Mouse (Mus musculus): Measurements from ENCODE around the gene Katnal1. TPM values are rescaled to one million over a fixed set of nuclear protein-coding genes. Genes with fewer than 3 reads are reported as not detected.

The Katnal1 gene
- total and polyA plus RNA-seq, 3 experiments, result 12.8 to 14.8 TPM; not detected in 1

DNA sequence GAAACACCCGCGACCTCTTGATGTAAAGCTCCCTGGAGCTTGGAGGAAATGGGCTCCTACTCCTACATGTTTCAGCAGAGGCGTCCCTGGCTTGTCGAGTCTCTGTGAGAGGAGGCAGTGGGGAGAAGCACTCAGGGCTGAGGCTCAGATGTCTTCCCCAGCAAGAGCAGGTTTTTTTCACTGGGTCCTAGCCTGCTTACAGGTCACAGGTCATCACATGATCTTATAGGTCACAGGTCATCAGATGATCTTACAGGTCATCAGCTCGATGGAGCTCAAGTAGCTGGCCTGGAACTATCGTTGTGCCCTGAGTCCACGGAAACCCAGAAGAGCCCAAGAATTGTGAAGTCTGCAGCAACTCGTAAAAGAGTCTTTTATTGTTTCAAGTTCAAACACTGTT is 4.6 kb upstream of the Katnal1 start:
- Histone ChIP-seq H3K4me1 (ENCODE audit: control insufficient read depth in 1 of 2, insufficient read depth in 2 of 2, low read length in 2 of 2) (peaks cover 17 to 23% of the 10 kb centered on the region in 2 experiments), H3K79me2 (ENCODE audit: control insufficient read depth, insufficient read depth, low read length, poor library complexity) (peaks cover 4% of the 10 kb centered on the region; the same call in 1 of the 2 replicates), H3K27me3 (ENCODE audit: control insufficient read depth in 1 of 2, insufficient read depth in 2 of 2, low read length in 2 of 2) (no peaks in the 10 kb centered on the region), H3K36me3 (ENCODE audit: control insufficient read depth in 1 of 2, insufficient read depth in 2 of 2, low read length in 2 of 2) (peaks cover 0 to 18% of the 10 kb centered on the region in 2 experiments; a peak in 2 of 4 replicates), H3K9ac (ENCODE audit: control insufficient read depth, low read depth, low read length, poor library complexity, severe bottlenecking) (peak overlapping the region; percentile 74), H3K4me3 (ENCODE audit: control insufficient read depth in 1 of 2, insufficient read depth in 1 of 2, low read depth in 2 of 2, low read length in 2 of 2) (peak overlapping the region; percentile 52 to 65), H3K9me3 (replicated peaks; ENCODE audit: insufficient read depth, low read length) (no peaks in the 10 kb centered on the region), H3K27ac (ENCODE audit: control insufficient read depth, low read depth, low read length) (peak overlapping the region; percentile 96)
- peak; percentile 61 for DNase-seq (ENCODE audit: low read depth, low spot score)
- TF ChIP-seq NELFE (IDR thresholded peaks at IDR 0.05; ENCODE audit: low read depth, low read length), result peak; percentile 35
- TF ChIP-seq MYB (IDR thresholded peaks at IDR 0.05; ENCODE audit: low read depth, low read length), result no peak
- no peak for TF ChIP-seq POLR2A (IDR thresholded peaks at IDR 0.05; ENCODE audit: control insufficient read depth in 1 of 2, insufficient read depth in 1 of 2, low read depth in 1 of 2, low read length in 2 of 2, poor library complexity in 1 of 2)
- no peak for TF ChIP-seq SMC3 (IDR thresholded peaks at IDR 0.05; ENCODE audit: low read depth, low read length)
- TF ChIP-seq MAX (IDR thresholded peaks at IDR 0.05; ENCODE audit: low read length), result no peak
- no peak for TF ChIP-seq BHLHE40 (IDR thresholded peaks at IDR 0.05; ENCODE audit: borderline replicate concordance, low read depth, low read length)
- TF ChIP-seq TAL1 (IDR thresholded peaks at IDR 0.05; ENCODE audit: low read length), result no peak
- no peak for TF ChIP-seq E2F4 (IDR thresholded peaks at IDR 0.05; ENCODE audit: borderline replicate concordance, low read depth, low read length)
- TF ChIP-seq JUND (IDR thresholded peaks at IDR 0.05; ENCODE audit: low read depth, low read length), result no peak
- TF ChIP-seq ZNF384 (IDR thresholded peaks at IDR 0.05; ENCODE audit: low read depth, low read length), result peak; percentile 45; the same call in 1 of the 2 replicates
- TF ChIP-seq POLR2AphosphoS5 (IDR thresholded peaks at IDR 0.05; ENCODE audit: borderline replicate concordance, low read depth, low read length), result no peak
- no peak for TF ChIP-seq MAZ (IDR thresholded peaks at IDR 0.05; ENCODE audit: low read depth, low read length)
- no peak for TF ChIP-seq TBP (IDR thresholded peaks at IDR 0.05; ENCODE audit: low read depth, low read length)
- no peak for TF ChIP-seq UBTF (IDR thresholded peaks at IDR 0.05; ENCODE audit: borderline replicate concordance, insufficient read depth, low read depth, low read length)
- no peak for TF ChIP-seq CHD1 (IDR thresholded peaks at IDR 0.05; ENCODE audit: low read depth, low read length)
- TF ChIP-seq TCF12 (IDR thresholded peaks at IDR 0.05; ENCODE audit: low read depth, low read length), result no peak
- TF ChIP-seq GABPA (IDR thresholded peaks at IDR 0.05; ENCODE audit: low read depth, low read length), result no peak
- TF ChIP-seq NRF1 (IDR thresholded peaks at IDR 0.05; ENCODE audit: insufficient read depth, low read depth, low read length, poor library complexity, severe bottlenecking), result no peak
- TF ChIP-seq MYC (IDR thresholded peaks at IDR 0.05; ENCODE audit: low read depth, low read length), result no peak
- TF ChIP-seq GATA1 (IDR thresholded peaks at IDR 0.05; ENCODE audit: low read depth, low read length), result no peak
- TF ChIP-seq ZMIZ1 (IDR thresholded peaks at IDR 0.05; ENCODE audit: low read depth, low read length), result no peak
- no peak for TF ChIP-seq ELF1 (IDR thresholded peaks at IDR 0.05; ENCODE audit: low read depth, low read length)
- no peak for TF ChIP-seq CTCF (IDR thresholded peaks at IDR 0.05 in 2 of 3, conservative IDR thresholded peaks at IDR 0.05 in 1 of 3; ENCODE audit: control insufficient read depth in 1 of 3, insufficient read depth in 1 of 3, low read depth in 2 of 3, low read length in 3 of 3, poor library complexity in 1 of 3, severe bottlenecking in 1 of 3)
- peak; percentile 12 for TF ChIP-seq SIN3A (IDR thresholded peaks at IDR 0.05; ENCODE audit: low read length)
- TF ChIP-seq MXI1 (IDR thresholded peaks at IDR 0.05; ENCODE audit: low read depth, low read length), result no peak
- 0 out of 4 replicates have a peak, but pooled peaks of 1 of the 2 experiments have one; percentile 12 for TF ChIP-seq EP300 (IDR thresholded peaks at IDR 0.05; ENCODE audit: low read depth in 1 of 2, low read length in 2 of 2)
- TF ChIP-seq RCOR1 (IDR thresholded peaks at IDR 0.05; ENCODE audit: low read depth, low read length), result no peak
- no peak for TF ChIP-seq KAT2A (conservative IDR thresholded peaks at IDR 0.05; ENCODE audit: low read depth, low read length)
- TF ChIP-seq USF1 (IDR thresholded peaks at IDR 0.05; ENCODE audit: low read depth, low read length), result peak; percentile 76
- no peak for TF ChIP-seq POLR2AphosphoS2 (IDR thresholded peaks at IDR 0.05; ENCODE audit: low read length)
